In genomic region chr17:25801029-25801428, GRCm38 (mm10) we compare ENCODE assay signal across 10 mouse cellular contexts. TPM values are rescaled to one million over a fixed set of nuclear protein-coding genes. Genes with fewer than 3 reads are reported as not detected.
DNase-seq lines count a peak whose midpoint lies in the region; ATAC-seq and TF ChIP-seq lines count a peak whose summit lies in the region.
"Had no signal": no experiment of that assay in that cellular context is flagged by ENCODE, and none has a peak within 500 bp of the region (broad histone marks: within the 10 kb centered on the region; RNA-seq: fewer than 3 reads in every experiment).

No protein-coding gene starts in this region.

- DNase-seq in heart, adult 2 months, result peak; percentile 69 to 70
- no peak for DNase-seq in heart, embryonic 10.5 days (ENCODE audit: low spot score)
- DNase-seq in CD8-positive naive resting alpha-beta T cell, adult 2 months (ENCODE audit: low read depth in 2 of 2, low spot score in 2 of 2), result peak; percentile 74 to 78
- peak; percentile 74 for DNase-seq in c-Kit-positive CD71-negative TER-119-negative erythroid progenitor cells, embryonic 14.5 days (ENCODE audit: low read depth)
- DNase-seq in forebrain, embryonic 14.5 days (ENCODE audit: low spot score), result peak; percentile 86
- DNase-seq in kidney, postnatal 14 days, result peak; percentile 81
- DNase-seq in lung, postnatal 14 days, result peak; percentile 78
- DNase-seq in thymus, postnatal 0 days (ENCODE audit: low spot score), result peak; percentile 82

- peak; percentile 97 for TF ChIP-seq CTCF in heart, adult 2 months (IDR thresholded peaks at IDR 0.05)

- no peak overlapping the region for H3K9ac ChIP-seq in heart, adult 2 months (ENCODE audit: low read depth, low read length)
- H3K9ac ChIP-seq in forebrain, embryonic 14.5 days (ENCODE audit: low read length), result no peak overlapping the region
- H3K9ac ChIP-seq: embryonic facial prominence, embryonic 12.5 days had no signal

- TF ChIP-seq POLR2A in heart, adult 2 months (IDR thresholded peaks at IDR 0.05; ENCODE audit: insufficient read depth, low read depth, low read length), result no peak

- H3K4me2 ChIP-seq in forebrain, embryonic 14.5 days (ENCODE audit: low read length), result no peak overlapping the region
- H3K4me2 ChIP-seq: embryonic facial prominence, embryonic 12.5 days had no signal

- intact Hi-C loops in heart, adult 2 months (cut with DNase I), result loop anchor here (1.0 to 5.0 kb wide), 3 partner anchors 28 to 324 kb away; partner anchors contain the start of gene Narfl

- no peaks in the 10 kb centered on the region for H3K9me3 ChIP-seq in heart, embryonic 10.5 days
- no peaks in the 10 kb centered on the region for H3K9me3 ChIP-seq in forebrain, embryonic 14.5 days (replicated peaks; ENCODE audit: control insufficient read depth, low read length)
- H3K9me3 ChIP-seq: embryonic facial prominence, embryonic 12.5 days had no signal

- 5% methylated on average over 6 of the region's 6 CpGs for WGBS in heart, adult 2 months
- WGBS in heart, embryonic 10.5 days, result 4% methylated on average over 6 of the region's 6 CpGs
- 5% methylated on average over 6 of the region's 6 CpGs for WGBS in forebrain, embryonic 14.5 days

- H3K4me1 ChIP-seq in heart, adult 2 months (ENCODE audit: control insufficient read depth, insufficient read depth, low read length), result peaks cover 2% of the 10 kb centered on the region
- H3K4me1 ChIP-seq in heart, embryonic 10.5 days, result peaks cover 29% of the 10 kb centered on the region
- peaks cover 28% of the 10 kb centered on the region for H3K4me1 ChIP-seq in forebrain, embryonic 14.5 days (ENCODE audit: control insufficient read depth, insufficient read depth, low read length)

- TF ChIP-seq EP300 in heart, adult 2 months (IDR thresholded peaks at IDR 0.05; ENCODE audit: insufficient read depth, low read depth, low read length), result peak; percentile 70; the same call in 1 of the 2 replicates

- H3K36me3 ChIP-seq in heart, adult 2 months (ENCODE audit: control insufficient read depth, insufficient read depth, low read length), result no peaks in the 10 kb centered on the region
- H3K36me3 ChIP-seq in heart, embryonic 10.5 days, result no peaks in the 10 kb centered on the region
- H3K36me3 ChIP-seq in forebrain, embryonic 14.5 days (ENCODE audit: control insufficient read depth, insufficient read depth, low read length), result no peaks in the 10 kb centered on the region
- H3K36me3 ChIP-seq: embryonic facial prominence, embryonic 12.5 days had no signal

- H3K79me2 ChIP-seq in heart, adult 2 months (replicated peaks; ENCODE audit: control insufficient read depth, insufficient read depth, low read length), result no peaks in the 10 kb centered on the region

- H3K27me3 ChIP-seq in heart, adult 2 months (ENCODE audit: control insufficient read depth, insufficient read depth, low read length), result no peaks in the 10 kb centered on the region
- H3K27me3 ChIP-seq in heart, embryonic 10.5 days (ENCODE audit: insufficient read depth, poor library complexity, severe bottlenecking), result peaks cover 13% of the 10 kb centered on the region
- H3K27me3 ChIP-seq in forebrain, embryonic 14.5 days (replicated peaks; ENCODE audit: control insufficient read depth, insufficient read depth, low read length), result 0 out of 2 replicates have a peak, but pooled peaks cover 3% of the 10 kb centered on the region

- peak; percentile 16; the same call in 1 of the 2 replicates for ATAC-seq in forebrain, embryonic 14.5 days

- H3K27ac ChIP-seq in heart, adult 2 months, result no peak overlapping the region
- no peak overlapping the region for H3K27ac ChIP-seq in heart, embryonic 10.5 days
- no peak overlapping the region for H3K27ac ChIP-seq in forebrain, embryonic 14.5 days (ENCODE audit: low read depth, low read length)
- H3K27ac ChIP-seq: embryonic facial prominence, embryonic 12.5 days had no signal

- no peak overlapping the region for H3K4me3 ChIP-seq in heart, adult 2 months
- H3K4me3 ChIP-seq in heart, embryonic 10.5 days, result no peak overlapping the region
- H3K4me3 ChIP-seq in forebrain, embryonic 14.5 days (ENCODE audit: low read depth, low read length), result no peak overlapping the region
- H3K4me3 ChIP-seq: embryonic facial prominence, embryonic 12.5 days had no signal

RNA-seq across cellular contexts. Expression of gene Metrn, which starts 4.1 kb away (rescaled TPM):
- 10 to 100 TPM; 49.0 to 54.6 TPM for total RNA-seq in heart, adult 2 months (2021)
- 43.3 and 47.9 TPM in 2 replicates for polyA plus RNA-seq in heart, adult 2 months (2012; rRNA removed)
- polyA plus RNA-seq in heart, embryonic 10.5 days (2016; fragmentation: Nextera tagmentation; extraction: Ambion mirVana), result 44.3 and 48.0 TPM in 2 replicates
- 8.4 and 9.8 TPM in 2 replicates for polyA plus RNA-seq in forebrain, embryonic 14.5 days (2014; fragmentation: Nextera tagmentation; extraction: Ambion mirVana)
- polyA plus RNA-seq in thymus, postnatal 0 days (2015; fragmentation: Nextera tagmentation; extraction: Ambion mirVana), result 68.5 and 71.6 TPM in 2 replicates

RNA-seq across cellular contexts. Expression of gene AC134908.4, which starts 5.6 kb away (rescaled TPM):
- not detected for total RNA-seq in heart, adult 2 months (2021)
- not detected in 2 replicates for polyA plus RNA-seq in heart, adult 2 months (2012; rRNA removed)
- 0.99 TPM in 1 of 2 replicates, not detected in the other for polyA plus RNA-seq in heart, embryonic 10.5 days (2016; fragmentation: Nextera tagmentation; extraction: Ambion mirVana)
- 0.57 and 0.88 TPM in 2 replicates for polyA plus RNA-seq in forebrain, embryonic 14.5 days (2014; fragmentation: Nextera tagmentation; extraction: Ambion mirVana)
- polyA plus RNA-seq in thymus, postnatal 0 days (2015; fragmentation: Nextera tagmentation; extraction: Ambion mirVana), result not detected in 2 replicates
- polyA plus RNA-seq: embryonic facial prominence, embryonic 12.5 days; liver, embryonic 16.5 days had no signal

RNA-seq across cellular contexts. Expression of gene Fbxl16, which starts 7.9 kb away (rescaled TPM):
- 1 to 10 TPM; 1.1 to 1.4 TPM for total RNA-seq in heart, adult 2 months (2021)
- 2.3 and 3.2 TPM in 2 replicates for polyA plus RNA-seq in heart, adult 2 months (2012; rRNA removed)
- 0.62 and 1.2 TPM in 2 replicates for polyA plus RNA-seq in heart, embryonic 10.5 days (2016; fragmentation: Nextera tagmentation; extraction: Ambion mirVana)
- polyA plus RNA-seq in forebrain, embryonic 14.5 days (2014; fragmentation: Nextera tagmentation; extraction: Ambion mirVana), result 14.0 and 17.6 TPM in 2 replicates
- 0.12 TPM in 1 of 2 replicates, not detected in the other for polyA plus RNA-seq in thymus, postnatal 0 days (2015; fragmentation: Nextera tagmentation; extraction: Ambion mirVana)

RNA-seq across cellular contexts. Expression of gene Fam173a, which starts 8.3 kb away (rescaled TPM):
- 10 to 100 TPM; 30.8 to 38.3 TPM for total RNA-seq in heart, adult 2 months (2021)
- polyA plus RNA-seq in heart, adult 2 months (2012; rRNA removed), result 49.7 and 63.6 TPM in 2 replicates
- polyA plus RNA-seq in heart, embryonic 10.5 days (2016; fragmentation: Nextera tagmentation; extraction: Ambion mirVana), result 74.5 and 74.9 TPM in 2 replicates
- 72.6 and 82.3 TPM in 2 replicates for polyA plus RNA-seq in forebrain, embryonic 14.5 days (2014; fragmentation: Nextera tagmentation; extraction: Ambion mirVana)
- 126 and 131 TPM in 2 replicates for polyA plus RNA-seq in thymus, postnatal 0 days (2015; fragmentation: Nextera tagmentation; extraction: Ambion mirVana)

RNA-seq across cellular contexts. Expression of gene Ccdc78, which starts 14.6 kb away (rescaled TPM):
- total RNA-seq in heart, adult 2 months (2021), result not detected
- 1.1 TPM in 1 of 2 replicates, not detected in the other for polyA plus RNA-seq in heart, adult 2 months (2012; rRNA removed)
- 0.18 and 0.37 TPM in 2 replicates for polyA plus RNA-seq in heart, embryonic 10.5 days (2016; fragmentation: Nextera tagmentation; extraction: Ambion mirVana)
- 0.14 TPM in 1 of 2 replicates, not detected in the other for polyA plus RNA-seq in forebrain, embryonic 14.5 days (2014; fragmentation: Nextera tagmentation; extraction: Ambion mirVana)
- 0.27 and 0.47 TPM in 2 replicates for polyA plus RNA-seq in thymus, postnatal 0 days (2015; fragmentation: Nextera tagmentation; extraction: Ambion mirVana)
